Mouse (Mus musculus): ENCODE results near the gene Arrdc2. TPM values are rescaled to one million over a fixed set of nuclear protein-coding genes. Genes with fewer than 3 reads are reported as not detected.
A peak's percentile ranks its signal among the peaks of the same experiment; 100 is the strongest.

Arrdc2 gene
- total RNA-seq, 2 experiments from 2014 or later: 11.0 to 11.1 TPM

DNA sequence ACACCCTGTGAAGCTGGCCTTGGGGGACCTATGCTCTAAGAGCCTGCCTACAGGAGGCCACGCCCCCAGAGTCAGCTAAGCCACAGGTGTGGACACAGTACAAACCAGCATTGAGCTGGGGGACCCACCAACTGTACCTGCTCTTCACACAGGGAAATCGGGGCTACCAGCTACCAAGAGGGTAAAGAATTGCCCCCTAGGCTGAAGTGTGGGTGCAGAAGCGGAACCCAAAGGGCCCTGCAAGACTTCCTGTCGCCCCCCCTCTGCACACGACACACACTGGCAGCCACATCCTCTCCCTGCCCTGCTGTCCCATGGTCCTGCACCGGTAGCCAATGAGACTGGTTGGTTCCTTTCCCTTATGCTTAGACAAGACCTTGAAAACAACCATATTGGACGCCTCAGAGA, 48.2 kb downstream of the Arrdc2 start:
- ATAC-seq (ENCODE audit: poor library complexity, severe bottlenecking): peak; percentile 72

DNA sequence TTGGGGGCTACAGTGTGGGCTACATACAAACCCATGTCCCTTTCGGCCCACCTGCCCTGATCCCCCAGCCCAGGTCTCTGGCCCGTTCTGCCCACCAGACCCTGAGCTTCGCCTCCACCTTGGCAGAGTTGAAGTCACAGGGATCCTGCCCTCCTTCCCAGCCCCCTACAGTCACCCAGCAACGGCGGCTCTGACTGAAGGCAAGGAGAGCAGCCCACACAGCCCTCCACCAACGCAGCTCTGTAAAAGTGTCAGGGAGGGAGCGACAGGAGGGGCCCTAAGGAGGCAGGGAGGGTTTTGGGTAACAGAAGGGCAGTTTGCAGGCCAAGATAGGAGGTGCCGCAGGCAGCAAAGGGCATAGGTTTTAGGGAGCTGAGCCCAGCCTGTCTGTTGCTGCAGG, 48.7 kb downstream of the Arrdc2 start:
- no peak for ATAC-seq (ENCODE audit: poor library complexity, severe bottlenecking)

DNA sequence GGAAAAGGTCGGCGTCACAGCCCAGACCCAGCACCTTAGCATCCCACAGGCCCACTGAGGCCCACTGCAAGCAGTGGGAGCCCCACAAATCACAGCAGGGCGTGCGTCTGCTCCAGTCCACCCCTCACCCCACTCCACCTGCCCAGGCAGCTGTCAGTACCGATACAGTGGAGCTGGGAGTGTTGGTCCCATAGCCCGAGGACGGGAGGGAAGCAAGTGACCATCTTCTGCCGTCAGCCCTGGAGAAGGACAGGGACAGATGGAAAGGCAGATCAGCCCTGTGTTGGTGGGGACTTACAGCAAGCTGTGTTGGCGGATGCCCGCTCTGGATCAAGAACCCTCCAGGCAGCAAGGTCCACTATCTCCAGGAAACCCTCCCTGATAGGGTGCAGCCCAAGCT, 50.5 kb downstream of the Arrdc2 start:
- ATAC-seq (ENCODE audit: poor library complexity, severe bottlenecking): no peak

DNA sequence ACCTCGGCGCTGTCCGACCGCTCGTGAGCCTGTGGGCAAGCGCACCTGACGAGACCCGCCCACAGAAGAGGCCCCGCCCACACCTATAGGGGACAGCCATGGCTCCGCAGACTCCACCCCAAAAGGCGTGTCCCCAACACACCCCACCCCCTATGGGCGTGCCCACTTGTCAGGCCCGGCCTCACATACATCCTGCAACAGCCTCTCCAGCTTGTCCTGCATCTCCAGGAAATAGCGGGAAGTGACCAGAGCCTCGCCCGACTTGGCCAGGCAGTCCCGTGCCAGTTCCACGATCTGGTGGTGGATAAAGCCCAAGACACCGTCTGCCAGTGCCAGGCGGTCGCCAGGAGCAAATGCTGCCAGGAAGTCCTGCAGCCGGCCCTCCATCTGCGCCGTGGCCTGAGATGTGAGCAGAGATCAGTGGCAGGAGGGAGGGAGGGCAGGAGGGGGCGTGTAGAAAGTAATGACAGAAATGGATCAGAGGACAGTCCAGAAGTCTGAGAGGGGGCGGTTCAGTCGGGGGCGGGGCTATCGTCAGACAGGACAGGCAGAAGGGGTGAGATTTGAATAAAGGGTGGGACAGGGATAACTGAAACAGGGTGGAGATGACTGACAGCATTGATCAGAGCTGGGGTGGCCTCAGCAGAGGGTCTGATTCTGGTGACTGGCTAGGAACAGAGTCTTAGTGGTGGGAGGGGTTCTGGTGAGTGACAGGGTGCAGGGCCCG, 51.4 kb downstream of the Arrdc2 start:
- no peak for ATAC-seq (ENCODE audit: poor library complexity, severe bottlenecking)

DNA sequence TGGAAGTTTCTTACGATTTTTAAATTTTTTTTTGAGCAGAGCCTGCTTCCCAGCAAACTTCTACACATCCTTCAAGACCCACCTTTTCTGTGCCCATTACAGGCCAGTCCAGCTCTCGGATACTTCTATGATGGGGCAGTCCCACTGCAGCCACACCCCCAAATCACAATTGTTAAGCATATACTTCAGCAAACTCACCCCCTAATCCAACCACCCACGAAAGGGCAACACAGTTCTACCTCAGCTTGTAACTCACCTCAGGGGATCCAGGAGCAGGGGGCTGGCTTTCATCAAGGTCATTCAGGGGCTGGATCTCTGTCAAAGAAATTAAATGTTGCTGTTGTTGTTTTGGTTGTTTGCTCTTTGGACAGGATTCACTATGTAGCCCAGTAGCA, 52.5 kb downstream of the Arrdc2 start:
- ATAC-seq (ENCODE audit: poor library complexity, severe bottlenecking): no peak

DNA sequence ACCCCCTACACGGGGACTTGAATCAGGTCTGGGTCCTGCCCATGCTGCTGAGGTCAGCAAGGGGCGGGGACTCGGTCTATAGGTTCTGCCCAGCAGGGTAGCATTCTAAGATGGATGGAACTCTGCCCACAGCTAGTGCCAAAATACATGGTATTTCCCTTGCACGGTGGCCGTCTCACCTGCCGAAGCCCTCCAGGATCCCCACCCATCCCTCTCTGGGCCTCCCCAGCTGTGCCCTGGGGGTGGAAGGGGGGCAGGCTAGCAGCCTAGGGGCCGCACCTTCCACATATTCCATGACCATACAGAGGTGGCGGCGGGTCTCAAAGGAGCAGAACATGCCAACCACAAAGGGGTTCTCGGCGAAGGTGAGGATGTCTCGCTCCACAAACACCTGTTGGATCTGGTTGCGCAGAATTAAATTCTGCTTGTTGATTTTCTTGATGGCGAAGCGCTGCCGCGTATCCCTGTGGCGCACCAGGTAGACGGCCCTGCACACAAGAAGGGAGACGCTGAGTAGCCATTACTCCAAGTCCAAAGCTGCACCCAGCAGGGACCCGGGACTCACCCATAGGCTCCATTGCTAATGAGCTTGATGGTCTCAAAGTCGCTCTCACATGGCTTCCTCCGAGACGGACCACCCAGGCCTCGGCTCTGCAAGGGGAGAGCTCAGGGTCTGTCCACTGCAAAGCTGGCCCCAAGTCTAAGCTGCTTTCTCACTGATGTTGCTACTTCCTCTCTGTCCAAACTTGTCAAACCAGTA, 53.0 kb downstream of the Arrdc2 start:
- no peak for ATAC-seq (ENCODE audit: poor library complexity, severe bottlenecking)

Other genes starting within 250 kb of the Arrdc2 start
- 11.8 and 11.9 TPM in 2 replicates for gene Isyna1, start 245.3 kb downstream of the Arrdc2 start, total RNA-seq (2015)
- 13.9 and 15.7 TPM in 2 replicates for gene Isyna1, start 245.3 kb downstream of the Arrdc2 start, total RNA-seq (2017)
- gene Ssbp4, start 230.8 kb downstream of the Arrdc2 start, total RNA-seq (2015): 35.7 and 38.2 TPM in 2 replicates
- 61.3 and 76.1 TPM in 2 replicates for gene Ssbp4, start 230.8 kb downstream of the Arrdc2 start, total RNA-seq (2017)
- gene Lrrc25, start 223.6 kb downstream of the Arrdc2 start, total RNA-seq (2015): 62.2 and 64.6 TPM in 2 replicates
- gene Lrrc25, start 223.6 kb downstream of the Arrdc2 start, total RNA-seq (2017): 29.3 and 33.8 TPM in 2 replicates
- not detected in 2 replicates for gene Gdf15, start 207.3 kb downstream of the Arrdc2 start, total RNA-seq (2015)
- not detected in 2 replicates for gene Gdf15, start 207.3 kb downstream of the Arrdc2 start, total RNA-seq (2017)
- 5.7 and 6.8 TPM in 2 replicates for gene Pgpep1, start 179.3 kb downstream of the Arrdc2 start, total RNA-seq (2015)
- 1.5 and 4.0 TPM in 2 replicates for gene Pgpep1, start 179.3 kb downstream of the Arrdc2 start, total RNA-seq (2017)
- gene Lsm4, start 166.5 kb downstream of the Arrdc2 start, total RNA-seq (2015): 82.1 and 84.4 TPM in 2 replicates
- 106 and 151 TPM in 2 replicates for gene Lsm4, start 166.5 kb downstream of the Arrdc2 start, total RNA-seq (2017)
- 26.7 and 44.1 TPM in 2 replicates for gene Jund, start 140.8 kb downstream of the Arrdc2 start, total RNA-seq (2015)
- 24.0 and 28.9 TPM in 2 replicates for gene Jund, start 140.8 kb downstream of the Arrdc2 start, total RNA-seq (2017)
- gene Iqcn, start 136.3 kb downstream of the Arrdc2 start, total RNA-seq (2015): 0.11 and 0.27 TPM in 2 replicates
- gene Iqcn, start 136.3 kb downstream of the Arrdc2 start, total RNA-seq (2017): 0.04 TPM in 1 of 2 replicates, not detected in the other
- gene Gm3336, start 121.2 kb downstream of the Arrdc2 start, total RNA-seq (2015): not detected in 2 replicates
- not detected in 2 replicates for gene Gm3336, start 121.2 kb downstream of the Arrdc2 start, total RNA-seq (2017)
- gene Pde4c, start 116.0 kb downstream of the Arrdc2 start, total RNA-seq (2015): not detected in 2 replicates
- not detected in 2 replicates for gene Pde4c, start 116.0 kb downstream of the Arrdc2 start, total RNA-seq (2017)
- 3.3 and 5.8 TPM in 2 replicates for gene Rab3a, start 85.0 kb downstream of the Arrdc2 start, total RNA-seq (2015)
- gene Rab3a, start 85.0 kb downstream of the Arrdc2 start, total RNA-seq (2017): 2.1 and 5.1 TPM in 2 replicates
- 34.4 and 44.7 TPM in 2 replicates for gene Mpv17l2, start 78.8 kb downstream of the Arrdc2 start, total RNA-seq (2015)
- 8.4 and 15.9 TPM in 2 replicates for gene Mpv17l2, start 78.8 kb downstream of the Arrdc2 start, total RNA-seq (2017)
- gene Pik3r2, start 63.0 kb downstream of the Arrdc2 start, total RNA-seq (2015): 4.6 and 5.0 TPM in 2 replicates
- gene Pik3r2, start 63.0 kb downstream of the Arrdc2 start, total RNA-seq (2017): 14.7 and 14.9 TPM in 2 replicates
- gene Mast3, start 34.7 kb downstream of the Arrdc2 start, total RNA-seq (2015): 56.2 and 65.4 TPM in 2 replicates
- 14.4 and 24.6 TPM in 2 replicates for gene Mast3, start 34.7 kb downstream of the Arrdc2 start, total RNA-seq (2017)
- gene Il12rb1, start 31.3 kb downstream of the Arrdc2 start, total RNA-seq (2015): 0.80 and 1.5 TPM in 2 replicates
- 0.07 and 1.7 TPM in 2 replicates for gene Il12rb1, start 31.3 kb downstream of the Arrdc2 start, total RNA-seq (2017)
- gene Kcnn1, start 23.5 kb upstream of the Arrdc2 start, total RNA-seq (2015): not detected in 2 replicates
- 0.33 TPM in 1 of 2 replicates, not detected in the other for gene Kcnn1, start 23.5 kb upstream of the Arrdc2 start, total RNA-seq (2017)
- gene Ccdc124, start 34.2 kb upstream of the Arrdc2 start, total RNA-seq (2015): 32.7 and 38.9 TPM in 2 replicates
- 36.8 and 47.6 TPM in 2 replicates for gene Ccdc124, start 34.2 kb upstream of the Arrdc2 start, total RNA-seq (2017)
- gene Slc5a5, start 53.0 kb upstream of the Arrdc2 start, total RNA-seq (2015): 0.07 TPM in 1 of 2 replicates, not detected in the other
- gene Slc5a5, start 53.0 kb upstream of the Arrdc2 start, total RNA-seq (2017): not detected in 2 replicates
- 5,087 and 5,550 TPM in 2 replicates for gene Rpl18a, start 57.7 kb upstream of the Arrdc2 start, total RNA-seq (2015)
- 1,590 and 1,750 TPM in 2 replicates for gene Rpl18a, start 57.7 kb upstream of the Arrdc2 start, total RNA-seq (2017)
- gene Map1s, start 66.2 kb upstream of the Arrdc2 start, total RNA-seq (2015): 15.0 and 17.1 TPM in 2 replicates
- 11.3 and 11.8 TPM in 2 replicates for gene Map1s, start 66.2 kb upstream of the Arrdc2 start, total RNA-seq (2017)